Mouse (Mus musculus) midbrain, embryonic 10.5 days (tissue): ENCODE data around the gene Cdhr4. TPM values are rescaled to one million over a fixed set of nuclear protein-coding genes. Genes with fewer than 3 reads are reported as not detected.

Source experiments
- DNase-seq: peaks from one replicate; pipeline ENCODE4 v3.0.0-alpha.2; 2017; ENCODE audit warnings: low spot score
- H3K27ac ChIP-seq: fragments of 300-500 bp; sonication (generic); replicated peaks from 2 replicates; pipeline ENCODE4 v1.5.1; 2016; ENCODE audit warnings: mild to moderate bottlenecking
- H3K27me3 ChIP-seq: fragments of 300-500 bp; sonication (generic); 2 replicates; pipeline ENCODE4 v1.6.1; 2016; ENCODE audit warnings: low read depth, mild to moderate bottlenecking; ENCODE audit not compliant: poor library complexity, severe bottlenecking
- H3K36me3 ChIP-seq: fragments of 300-500 bp; sonication (generic); 2 replicates; pipeline ENCODE4 v1.6.1; 2016; ENCODE audit warnings: mild to moderate bottlenecking, moderate library complexity
- H3K4me1 ChIP-seq: fragments of 300-500 bp; sonication (generic); 2 replicates; pipeline ENCODE4 v1.6.1; 2016
- H3K4me3 ChIP-seq: fragments of 300-500 bp; sonication (generic); 2 replicates; pipeline ENCODE4 v1.5.1; 2016; ENCODE audit warnings: mild to moderate bottlenecking, moderate library complexity
- H3K9me3 ChIP-seq: fragments of 300-500 bp; sonication (generic); replicated peaks from 2 replicates; pipeline ENCODE4 v1.6.1; 2016; ENCODE audit warnings: mild to moderate bottlenecking
- WGBS: fragments of 180-500 bp; shearing (Covaris S2); methylation state at CpG from one replicate; pipeline ENCODE4 v1.1.7; 2016; 5-methylcytosine and 5-hydroxymethylcytosine counted together
- polyA plus RNA-seq: library from polyadenylated mRNA; unstranded; fragments of >200 nt; fragmentation: Nextera tagmentation; extraction: Ambion mirVana; gene quantifications from 2 replicates; pipeline ENCODE4 v1.2.1, GENCODE M21; 2016

Cdhr4 gene
- polyA plus RNA-seq, 1 experiment from 2014 or later, result 2.2 TPM

DNA sequence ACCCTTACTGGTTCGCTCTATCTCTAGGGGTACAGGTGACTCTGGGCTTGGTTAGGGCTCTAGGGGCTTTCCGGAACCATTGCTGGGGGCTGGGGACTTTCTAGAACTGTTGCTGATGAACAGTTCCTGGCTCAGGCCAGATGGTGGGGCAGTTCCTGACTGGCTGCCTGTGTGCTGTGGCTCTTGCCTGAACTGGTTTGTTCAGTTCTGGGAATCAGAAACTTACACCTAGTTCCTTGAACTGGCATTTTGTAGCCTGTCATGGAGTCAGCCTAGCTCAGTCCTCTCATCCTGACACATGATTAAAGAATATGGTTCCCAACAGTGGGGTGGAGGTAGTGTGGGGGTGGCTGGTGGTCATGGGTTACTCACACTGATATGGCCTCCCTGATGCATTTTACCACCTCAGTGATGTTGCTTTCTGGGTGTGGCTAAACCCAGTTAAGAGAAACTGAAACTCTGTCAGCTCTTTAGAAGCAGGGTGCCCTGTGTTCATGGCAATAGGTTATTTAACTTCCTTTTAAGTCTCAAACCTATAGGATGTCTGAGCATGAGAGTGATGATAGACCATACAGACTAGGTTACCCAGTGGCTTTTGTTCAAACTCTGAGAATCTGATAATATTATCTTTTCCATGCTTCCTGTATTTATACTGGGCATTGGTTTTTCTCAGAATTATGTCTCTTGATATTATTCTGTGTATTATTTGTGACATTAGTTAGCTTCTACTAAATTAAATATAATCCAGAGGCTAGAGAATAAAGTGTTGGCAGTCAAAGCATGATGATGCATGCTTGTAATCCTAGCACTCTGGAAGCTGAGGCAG is 43.2 kb downstream of the Cdhr4 start:
- no peaks in the 10 kb centered on the region for H3K9me3 ChIP-seq
- H3K4me1 ChIP-seq, result no peaks in the 10 kb centered on the region
- peaks cover 87% of the 10 kb centered on the region for H3K36me3 ChIP-seq
- H3K27ac ChIP-seq, result no peak overlapping the region
- no peak for DNase-seq
- WGBS, result 97% methylated on average over 2 of the region's 2 CpGs
- no peak overlapping the region for H3K4me3 ChIP-seq
- no peaks in the 10 kb centered on the region for H3K27me3 ChIP-seq

DNA sequence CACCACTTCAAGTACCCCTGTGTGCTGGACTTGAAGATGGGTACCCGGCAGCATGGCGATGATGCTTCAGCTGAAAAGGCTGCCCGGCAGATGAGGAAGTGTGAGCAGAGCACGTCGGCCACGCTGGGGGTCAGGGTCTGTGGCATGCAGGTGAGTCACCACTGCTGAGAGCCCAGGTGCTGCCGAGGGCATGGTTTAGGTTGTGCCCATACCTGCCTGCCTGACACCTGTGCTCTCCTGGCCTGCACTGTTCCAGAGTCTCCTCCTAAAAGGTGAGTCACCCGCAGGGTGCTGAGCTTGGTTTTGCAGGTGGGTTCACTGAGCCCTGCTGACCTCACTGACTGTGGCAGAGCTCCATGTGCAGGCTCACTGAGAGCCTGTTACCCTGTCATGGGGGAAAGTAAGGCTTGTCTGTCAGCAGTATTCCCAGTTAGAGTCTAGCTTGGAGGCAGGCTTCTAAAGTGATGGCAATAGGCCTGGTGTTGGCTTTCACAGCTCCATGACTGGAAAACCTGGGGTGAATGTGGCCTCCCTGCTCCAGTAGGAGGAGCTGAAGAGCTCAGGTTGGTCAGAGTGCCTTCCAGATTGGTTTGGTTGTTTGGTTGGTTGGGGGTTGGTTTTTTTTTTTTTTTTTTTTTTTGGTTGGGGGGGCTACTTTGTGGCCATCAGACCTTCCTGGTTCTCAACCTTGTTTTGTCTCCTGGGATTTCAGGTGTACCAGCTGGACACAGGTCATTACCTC is 52.6 kb downstream of the Cdhr4 start:
- peaks cover 22% of the 10 kb centered on the region for H3K4me1 ChIP-seq
- H3K36me3 ChIP-seq, result peaks cover 70% of the 10 kb centered on the region
- H3K27ac ChIP-seq, result no peak overlapping the region
- no peak overlapping the region for H3K4me3 ChIP-seq
- DNase-seq, result no peak
- H3K9me3 ChIP-seq, result no peaks in the 10 kb centered on the region
- WGBS, result 95% methylated on average over 8 of the region's 8 CpGs
- H3K27me3 ChIP-seq, result no peaks in the 10 kb centered on the region

- no peaks in the 10 kb centered on the region for H3K27me3 ChIP-seq
- no peak for DNase-seq
- 85% methylated on average over 4 of the region's 4 CpGs for WGBS
- no peak overlapping the region for H3K27ac ChIP-seq
- H3K36me3 ChIP-seq, result peaks cover 69% of the 10 kb centered on the region
- H3K4me3 ChIP-seq, result no peak overlapping the region
- peaks cover 27% of the 10 kb centered on the region for H3K4me1 ChIP-seq
- H3K9me3 ChIP-seq, result no peaks in the 10 kb centered on the region
Observed at GRCm38 (mm10) chr9:108046582-108046981, 54.3 kb downstream of the Cdhr4 start.

DNA sequence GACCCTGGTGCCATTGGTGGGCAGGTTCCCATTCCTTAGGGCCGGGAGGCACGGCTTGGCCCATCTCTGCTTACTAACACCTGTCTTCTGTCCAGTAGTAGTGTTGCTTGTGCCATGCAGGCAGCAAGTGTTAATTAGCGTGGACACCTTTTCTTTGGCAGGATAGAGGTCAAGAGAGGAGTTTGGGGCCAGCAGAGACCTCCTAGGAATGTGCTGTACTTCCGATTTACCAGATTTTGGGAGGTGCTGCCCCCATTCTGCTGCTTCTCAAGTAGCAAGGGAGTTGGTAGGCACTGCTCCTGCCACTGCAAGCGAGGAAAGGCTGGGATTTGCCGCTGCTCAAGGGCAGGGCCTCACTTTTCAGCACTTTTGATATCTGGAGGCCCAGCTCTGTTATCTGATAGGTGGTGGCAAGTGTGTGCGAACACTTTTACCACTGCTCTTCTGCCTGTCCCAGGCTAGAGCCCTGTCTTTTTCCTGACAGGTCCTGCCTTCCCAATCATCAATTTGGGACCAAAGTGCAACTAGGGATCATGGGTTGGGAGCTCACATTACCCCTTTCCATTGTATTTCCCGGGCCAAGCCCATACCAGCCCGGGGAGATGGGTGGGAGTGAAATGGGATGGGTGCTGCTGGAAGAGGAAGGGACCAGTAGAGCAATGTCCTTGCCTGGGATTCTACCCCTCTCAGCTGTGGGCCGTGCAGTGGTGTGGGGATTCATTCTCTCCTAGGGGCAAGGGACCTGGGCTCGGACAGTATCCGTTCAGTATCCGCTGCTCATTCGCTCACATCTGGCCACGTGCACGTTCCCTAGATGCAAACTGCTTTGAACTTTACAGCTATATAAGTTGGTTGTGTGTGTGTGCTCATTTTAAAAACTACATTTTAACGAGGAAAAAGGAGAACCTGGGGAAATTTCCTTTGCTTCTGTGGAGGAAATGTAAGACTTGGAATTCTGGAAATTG is 55.6 kb downstream of the Cdhr4 start:
- DNase-seq, result no peak
- peak overlapping the region; percentile 62 for H3K4me3 ChIP-seq
- H3K36me3 ChIP-seq, result peaks cover 64% of the 10 kb centered on the region
- no peaks in the 10 kb centered on the region for H3K9me3 ChIP-seq
- H3K27ac ChIP-seq, result peak overlapping the region; percentile 76
- WGBS, result 55% methylated on average over 17 of the region's 17 CpGs
- no peaks in the 10 kb centered on the region for H3K27me3 ChIP-seq
- peaks cover 28% of the 10 kb centered on the region for H3K4me1 ChIP-seq

GRCm38 (mm10) chr9:108048566-108048955 is 56.3 kb downstream of the Cdhr4 start:
- WGBS, result under 1% methylated on average over 19 of the region's 19 CpGs
- no peak for DNase-seq

GRCm38 (mm10) chr9:108049016-108049455 is 56.7 kb downstream of the Cdhr4 start, which contains the start of gene Gmppb:
Gene Gmppb, plus strand, starts transcription at chr9:108049242.
- Histone ChIP-seq H3K9me3 (no peaks in the 10 kb centered on the region), H3K4me1 (peaks cover 34% of the 10 kb centered on the region), H3K27ac (peak within 1 kb of the TSS; percentile 76), H3K27me3 (no peaks in the 10 kb centered on the region), H3K36me3 (peaks cover 63% of the 10 kb centered on the region), H3K4me3 (peak within 1 kb of the TSS; percentile 62)
- whole genome bisulfite sequencing, result under 1% methylated on average over 39 of the region's 39 CpGs
- peak; percentile 96 for DNase-seq

More at GRCm38 (mm10) chr9:108048566-108048955, 56.3 kb downstream of the Cdhr4 start:
- Histone ChIP-seq H3K4me1 (peaks cover 34% of the 10 kb centered on the region), H3K36me3 (peaks cover 60% of the 10 kb centered on the region), H3K27me3 (no peaks in the 10 kb centered on the region), H3K4me3 (peak overlapping the region; percentile 62), H3K9me3 (no peaks in the 10 kb centered on the region), H3K27ac (peak overlapping the region; percentile 76)

Other genes starting within 250 kb of the Cdhr4 start
- 200 and 220 TPM in 2 replicates for gene Rbm5, start 221.5 kb upstream of the Cdhr4 start, polyA plus RNA-seq
- gene Rbm6, start 119.3 kb upstream of the Cdhr4 start, polyA plus RNA-seq, result 101 and 115 TPM in 2 replicates
- gene Mon1a, start 104.3 kb upstream of the Cdhr4 start, polyA plus RNA-seq, result 11.6 and 15.3 TPM in 2 replicates
- 0.78 and 0.79 TPM in 2 replicates for gene Mst1r, start 85.6 kb upstream of the Cdhr4 start, polyA plus RNA-seq
- gene Actl11, start 64.0 kb upstream of the Cdhr4 start, polyA plus RNA-seq, result not detected in 2 replicates
- gene Camkv, start 56.8 kb upstream of the Cdhr4 start, polyA plus RNA-seq, result 20.9 and 23.0 TPM in 2 replicates
- 35.8 and 41.7 TPM in 2 replicates for gene Traip, start 42.4 kb upstream of the Cdhr4 start, polyA plus RNA-seq
- gene Uba7, start 17.0 kb upstream of the Cdhr4 start, polyA plus RNA-seq, result 6.5 and 8.1 TPM in 2 replicates
- gene Gm20661, start 9.4 kb upstream of the Cdhr4 start, polyA plus RNA-seq, result 0.83 and 1.2 TPM in 2 replicates
- gene Inka1, start 6.6 kb upstream of the Cdhr4 start, polyA plus RNA-seq, result 29.7 and 32.1 TPM in 2 replicates
- 0.07 TPM in 1 of 2 replicates, not detected in the other for gene Gm20662, start 3.9 kb downstream of the Cdhr4 start, polyA plus RNA-seq
- gene Ip6k1, start 10.0 kb downstream of the Cdhr4 start, polyA plus RNA-seq, result 53.8 and 64.0 TPM in 2 replicates
- gene Gmppb, start 56.7 kb downstream of the Cdhr4 start, polyA plus RNA-seq, result 26.0 and 26.2 TPM in 2 replicates
- gene Amigo3, start 60.7 kb downstream of the Cdhr4 start, polyA plus RNA-seq, result 2.6 and 3.8 TPM in 2 replicates
- gene Mst1, start 87.9 kb downstream of the Cdhr4 start, polyA plus RNA-seq, result 0.78 and 0.87 TPM in 2 replicates
- gene Rnf123, start 90.8 kb downstream of the Cdhr4 start, polyA plus RNA-seq, result 32.2 and 39.6 TPM in 2 replicates
- 71.2 and 80.2 TPM in 2 replicates for gene Apeh, start 102.1 kb downstream of the Cdhr4 start, polyA plus RNA-seq
- gene Bsn, start 197.9 kb downstream of the Cdhr4 start, polyA plus RNA-seq, result 1.1 and 1.7 TPM in 2 replicates